Mouse (Mus musculus): Measurements from ENCODE around the gene Heyl. TPM values are rescaled to one million over a fixed set of nuclear protein-coding genes. Genes with fewer than 3 reads are reported as not detected.

Gene Heyl
- polyA plus RNA-seq, 1 experiment from 2014 or later, result 10.7 TPM

GRCm38 (mm10) chr4:123232841-123233240 lies 515 bp upstream of the Heyl start:
- Histone ChIP-seq H3K27me3 (ENCODE audit: control insufficient read depth, insufficient read depth, low read length) (no peaks in the 10 kb centered on the region), H3K9ac (ENCODE audit: low read length) (no peak overlapping the region), H3K27ac (replicated peaks in 1 of 2; ENCODE audit: control insufficient read depth in 1 of 2, insufficient read depth in 1 of 2, low read depth in 2 of 2, low read length in 2 of 2) (no peak overlapping the region), H3K9me3 (ENCODE audit: control insufficient read depth, low read length) (no peaks in the 10 kb centered on the region), H3K36me3 (ENCODE audit: control insufficient read depth, insufficient read depth, low read length) (no peaks in the 10 kb centered on the region), H3K4me1 (ENCODE audit: control insufficient read depth in 2 of 2, insufficient read depth in 2 of 2, low read length in 2 of 2) (peaks cover 11 to 32% of the 10 kb centered on the region in 2 experiments), H3K4me3 (ENCODE audit: control insufficient read depth in 1 of 2, insufficient read depth in 1 of 2, low read depth in 1 of 2, low read length in 2 of 2) (no peak overlapping the region), H3K4me2 (ENCODE audit: low read length) (peak overlapping the region; percentile 91)
- ATAC-seq (ENCODE audit: insufficient number of reproducible peaks, insufficient read depth, low FRiP score, low read depth), result no peak
- 74% methylated on average over 3 of the region's 3 CpGs for WGBS

- Histone ChIP-seq H3K36me3 (ENCODE audit: control insufficient read depth, insufficient read depth, low read length) (no peaks in the 10 kb centered on the region), H3K4me1 (ENCODE audit: control insufficient read depth in 2 of 2, insufficient read depth in 2 of 2, low read length in 2 of 2) (peaks cover 13 to 47% of the 10 kb centered on the region in 2 experiments), H3K4me2 (ENCODE audit: low read length) (peak overlapping the region; percentile 91), H3K9ac (ENCODE audit: low read length) (peak overlapping the region; percentile 47; the same call in 1 of the 2 replicates), H3K27ac (replicated peaks in 1 of 2; ENCODE audit: control insufficient read depth in 1 of 2, insufficient read depth in 1 of 2, low read depth in 2 of 2, low read length in 2 of 2) (peak overlapping the region in 1 of 2 experiments; percentile 44; a peak in 1 of 4 replicates), H3K9me3 (ENCODE audit: control insufficient read depth, low read length) (no peaks in the 10 kb centered on the region), H3K27me3 (ENCODE audit: control insufficient read depth, insufficient read depth, low read length) (0 out of 2 replicates have a peak, but pooled peaks cover 2% of the 10 kb centered on the region), H3K4me3 (ENCODE audit: control insufficient read depth in 1 of 2, insufficient read depth in 1 of 2, low read depth in 1 of 2, low read length in 2 of 2) (no peak overlapping the region)
- WGBS, result 75% methylated on average over 9 of the region's 9 CpGs
- no peak for ATAC-seq (ENCODE audit: insufficient number of reproducible peaks, insufficient read depth, low FRiP score, low read depth)
Observed at GRCm38 (mm10) chr4:123235835-123236430, 2.6 kb downstream of the Heyl start.

GRCm38 (mm10) chr4:123236431-123237031 lies 3.2 kb downstream of the Heyl start:
- no peaks in the 10 kb centered on the region for H3K9me3 ChIP-seq (ENCODE audit: control insufficient read depth, low read length)
- 80% methylated on average over 13 of the region's 13 CpGs for WGBS
- H3K27me3 ChIP-seq (ENCODE audit: control insufficient read depth, insufficient read depth, low read length), result 0 out of 2 replicates have a peak, but pooled peaks cover 2% of the 10 kb centered on the region
- H3K4me1 ChIP-seq (ENCODE audit: control insufficient read depth in 2 of 2, insufficient read depth in 2 of 2, low read length in 2 of 2), result peaks cover 13 to 47% of the 10 kb centered on the region in 2 experiments
- H3K27ac ChIP-seq (replicated peaks in 1 of 2; ENCODE audit: control insufficient read depth in 1 of 2, insufficient read depth in 1 of 2, low read depth in 2 of 2, low read length in 2 of 2), result peak overlapping the region in 1 of 2 experiments; percentile 70; a peak in 2 of 4 replicates
- H3K9ac ChIP-seq (ENCODE audit: low read length), result peak overlapping the region; percentile 47; the same call in 1 of the 2 replicates
- H3K4me2 ChIP-seq (ENCODE audit: low read length), result peak overlapping the region; percentile 91; the same call in 1 of the 2 replicates
- ATAC-seq (ENCODE audit: insufficient number of reproducible peaks, insufficient read depth, low FRiP score, low read depth), result no peak
- H3K4me3 ChIP-seq (ENCODE audit: control insufficient read depth in 1 of 2, insufficient read depth in 1 of 2, low read depth in 1 of 2, low read length in 2 of 2), result no peak overlapping the region
- H3K36me3 ChIP-seq (ENCODE audit: control insufficient read depth, insufficient read depth, low read length), result no peaks in the 10 kb centered on the region

GRCm38 (mm10) chr4:123237386-123238266 lies 4.3 kb downstream of the Heyl start:
- peak; percentile 34; the same call in 1 of the 2 replicates for ATAC-seq (ENCODE audit: insufficient number of reproducible peaks, insufficient read depth, low FRiP score, low read depth)
- H3K36me3 ChIP-seq (ENCODE audit: control insufficient read depth, insufficient read depth, low read length), result 0 out of 2 replicates have a peak, but pooled peaks cover 3% of the 10 kb centered on the region
- 0 out of 2 replicates have a peak, but pooled peaks cover 2% of the 10 kb centered on the region for H3K27me3 ChIP-seq (ENCODE audit: control insufficient read depth, insufficient read depth, low read length)
- WGBS, result 59% methylated on average over 6 of the region's 6 CpGs
- H3K9ac ChIP-seq (ENCODE audit: low read length), result no peak overlapping the region
- no peak overlapping the region for H3K4me3 ChIP-seq (ENCODE audit: control insufficient read depth in 1 of 2, insufficient read depth in 1 of 2, low read depth in 1 of 2, low read length in 2 of 2)
- no peak overlapping the region for H3K4me2 ChIP-seq (ENCODE audit: low read length)
- H3K27ac ChIP-seq (replicated peaks in 1 of 2; ENCODE audit: control insufficient read depth in 1 of 2, insufficient read depth in 1 of 2, low read depth in 2 of 2, low read length in 2 of 2), result peak overlapping the region; percentile 40 to 70; a peak in 3 of 4 replicates
- H3K4me1 ChIP-seq (ENCODE audit: control insufficient read depth in 2 of 2, insufficient read depth in 2 of 2, low read length in 2 of 2), result peaks cover 13 to 47% of the 10 kb centered on the region in 2 experiments
- no peaks in the 10 kb centered on the region for H3K9me3 ChIP-seq (ENCODE audit: control insufficient read depth, low read length)

GRCm38 (mm10) chr4:123239361-123240203 lies 6.2 kb downstream of the Heyl start:
- WGBS, result 9% methylated on average over 54 of the region's 58 CpGs
- H3K4me1 ChIP-seq (ENCODE audit: control insufficient read depth in 2 of 2, insufficient read depth in 2 of 2, low read length in 2 of 2), result peaks cover 15 to 36% of the 10 kb centered on the region in 2 experiments
- H3K9ac ChIP-seq (ENCODE audit: low read length), result peak overlapping the region; percentile 72
- ATAC-seq (ENCODE audit: insufficient number of reproducible peaks, insufficient read depth, low FRiP score, low read depth), result peak; percentile 28
- H3K4me2 ChIP-seq (ENCODE audit: low read length), result peak overlapping the region; percentile 83
- 0 out of 2 replicates have a peak, but pooled peaks cover 2% of the 10 kb centered on the region for H3K27me3 ChIP-seq (ENCODE audit: control insufficient read depth, insufficient read depth, low read length)
- peak overlapping the region; percentile 57 to 58 for H3K27ac ChIP-seq (replicated peaks in 1 of 2; ENCODE audit: control insufficient read depth in 1 of 2, insufficient read depth in 1 of 2, low read depth in 2 of 2, low read length in 2 of 2)
- peak overlapping the region; percentile 34 to 38 for H3K4me3 ChIP-seq (ENCODE audit: control insufficient read depth in 1 of 2, insufficient read depth in 1 of 2, low read depth in 1 of 2, low read length in 2 of 2)
- H3K36me3 ChIP-seq (ENCODE audit: control insufficient read depth, insufficient read depth, low read length), result peaks cover 8% of the 10 kb centered on the region; the same call in 1 of the 2 replicates
- H3K9me3 ChIP-seq (ENCODE audit: control insufficient read depth, low read length), result no peaks in the 10 kb centered on the region

- no peak overlapping the region for H3K4me2 ChIP-seq (ENCODE audit: low read length)
- 76% methylated on average over 7 of the region's 7 CpGs for WGBS
- H3K27me3 ChIP-seq (ENCODE audit: control insufficient read depth, insufficient read depth, low read length), result no peaks in the 10 kb centered on the region
- H3K36me3 ChIP-seq (ENCODE audit: control insufficient read depth, insufficient read depth, low read length), result peaks cover 8% of the 10 kb centered on the region; the same call in 1 of the 2 replicates
- H3K9ac ChIP-seq (ENCODE audit: low read length), result no peak overlapping the region
- no peak for ATAC-seq (ENCODE audit: insufficient number of reproducible peaks, insufficient read depth, low FRiP score, low read depth)
- H3K4me1 ChIP-seq (ENCODE audit: control insufficient read depth in 2 of 2, insufficient read depth in 2 of 2, low read length in 2 of 2), result peaks cover 34 to 38% of the 10 kb centered on the region in 2 experiments
- H3K27ac ChIP-seq (replicated peaks in 1 of 2; ENCODE audit: control insufficient read depth in 1 of 2, insufficient read depth in 1 of 2, low read depth in 2 of 2, low read length in 2 of 2), result peak overlapping the region; percentile 95
- no peaks in the 10 kb centered on the region for H3K9me3 ChIP-seq (ENCODE audit: control insufficient read depth, low read length)
- H3K4me3 ChIP-seq (ENCODE audit: control insufficient read depth in 1 of 2, insufficient read depth in 1 of 2, low read depth in 1 of 2, low read length in 2 of 2), result no peak overlapping the region
Observed at GRCm38 (mm10) chr4:123246221-123246620, 12.9 kb downstream of the Heyl start.
